Mouse (Mus musculus) CD4-positive helper T cell, adult 2 months (primary cell): Measurements from ENCODE around the gene Akr1c14.
A peak's percentile ranks its signal among the peaks of the same experiment; 100 is the strongest.
"Not testable (repeated sequence)": the region's sequence is repeated elsewhere in the genome, so short reads cannot be mapped to it uniquely, and the experiment has no call there.

ENCODE experiments used
- DNase-seq: peaks from one replicate; pipeline ENCODE4 v3.0.0-alpha.2; 2012; ENCODE audit warnings: low read depth, missing footprints, low spot score

Akr1c14 gene

DNA sequence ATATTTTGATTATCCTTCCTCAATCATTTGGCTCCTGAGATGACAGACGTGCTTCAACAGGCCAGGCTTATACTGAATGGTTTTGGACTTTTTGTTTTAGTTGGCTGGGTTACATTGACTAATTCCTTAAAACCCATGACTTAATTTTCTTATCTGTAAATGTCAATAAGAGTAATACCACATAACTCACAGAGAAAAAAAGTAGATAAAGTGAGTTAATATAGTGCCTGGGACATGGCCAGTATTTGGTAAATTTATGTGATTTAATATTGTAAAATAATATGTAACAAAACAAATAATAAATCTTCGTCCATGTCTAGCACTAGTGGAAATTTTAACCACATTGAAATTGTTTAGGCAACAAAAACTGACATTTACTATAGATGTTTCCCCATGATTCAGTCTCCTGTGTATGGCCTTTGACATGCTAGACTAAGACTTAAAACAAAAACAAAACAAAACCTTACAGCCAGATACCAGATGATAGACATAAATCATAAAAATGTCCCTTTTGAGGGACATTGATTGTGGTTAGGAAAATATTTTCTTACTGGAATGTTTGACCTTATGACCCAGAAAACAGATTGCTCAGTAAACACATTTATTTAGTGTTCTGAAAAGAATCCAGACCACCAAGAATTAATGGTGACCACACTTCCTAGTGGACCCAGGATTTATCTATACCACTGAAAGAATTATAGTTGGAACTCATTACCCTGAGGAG is 70.5 kb downstream of the Akr1c14 start:
- DNase-seq = no peak

DNA sequence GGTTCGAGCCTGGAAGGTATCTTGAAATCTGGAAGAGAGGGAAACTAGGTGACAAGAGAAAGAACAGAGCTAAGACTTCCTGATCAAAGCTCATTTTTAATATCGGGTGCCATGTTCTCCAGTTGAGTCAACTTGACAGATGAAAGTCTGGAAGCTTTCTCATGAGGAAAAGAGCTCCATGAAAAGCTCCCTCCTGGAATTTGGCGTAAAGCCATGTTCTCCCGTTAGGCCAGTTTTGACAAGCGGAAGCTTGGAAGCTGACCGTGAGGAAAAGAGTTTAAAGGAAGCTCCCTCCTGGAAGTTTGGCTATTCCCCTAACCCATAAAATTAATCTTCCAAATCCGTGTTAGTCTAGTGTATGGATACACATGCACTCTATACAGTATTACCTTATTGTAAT is 74.3 kb downstream of the Akr1c14 start:
- DNase-seq = no peak

DNA sequence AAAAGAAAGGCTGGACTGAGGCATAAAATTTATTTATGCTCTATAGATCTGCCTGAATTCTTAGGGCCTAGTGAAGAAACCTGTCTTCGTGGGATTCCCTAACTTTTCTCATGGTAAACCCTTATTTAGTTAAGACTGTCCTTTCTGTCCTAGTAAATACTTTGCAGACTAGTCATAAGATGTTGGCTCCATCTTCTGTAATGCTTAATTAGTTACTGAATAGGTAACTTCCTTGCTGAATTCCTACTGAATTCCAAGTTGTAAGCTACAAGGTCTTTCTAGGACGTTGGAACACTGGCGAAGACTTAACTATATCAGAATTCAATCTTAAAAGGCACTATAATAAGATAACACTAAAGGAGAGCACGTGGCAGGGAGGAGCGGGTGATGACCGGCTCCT is 75.7 kb downstream of the Akr1c14 start:
- not testable (repeated sequence) for DNase-seq

- not testable (repeated sequence) for DNase-seq
These were observed 77.0 kb downstream of the Akr1c14 start for GRCm38 (mm10) chr13:4125846-4126245.

- DNase-seq = peak; percentile 19
These were observed 80.3 kb downstream of the Akr1c14 start for GRCm38 (mm10) chr13:4129100-4129499.

- no peak for DNase-seq
These were observed 82.5 kb downstream of the Akr1c14 start for GRCm38 (mm10) chr13:4131317-4131716.

DNA sequence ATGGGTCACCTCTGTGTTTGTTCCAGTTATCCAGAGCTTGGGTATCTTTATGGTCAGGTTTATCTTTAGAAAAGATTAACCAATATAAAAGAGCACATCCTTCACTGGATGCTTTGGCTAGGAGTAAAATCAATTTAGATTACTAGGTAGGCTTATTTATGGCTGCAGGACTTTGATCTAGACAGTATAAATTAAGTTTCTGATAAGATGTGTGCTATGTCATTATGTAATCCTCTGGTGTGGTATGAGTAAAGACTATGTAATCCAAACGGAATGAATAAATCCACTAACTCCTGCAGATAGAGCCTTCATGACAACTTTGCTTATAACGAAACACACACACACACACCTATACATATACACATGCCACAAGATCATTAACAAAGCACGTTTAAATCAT is 82.9 kb downstream of the Akr1c14 start:
- no peak for DNase-seq

GRCm38 (mm10) chr13:4133070-4133469 is 84.3 kb downstream of the Akr1c14 start:
- peak; percentile 4 for DNase-seq
